23 mouse cellular contexts compared by ENCODE assay signal in the genomic region with DNA sequence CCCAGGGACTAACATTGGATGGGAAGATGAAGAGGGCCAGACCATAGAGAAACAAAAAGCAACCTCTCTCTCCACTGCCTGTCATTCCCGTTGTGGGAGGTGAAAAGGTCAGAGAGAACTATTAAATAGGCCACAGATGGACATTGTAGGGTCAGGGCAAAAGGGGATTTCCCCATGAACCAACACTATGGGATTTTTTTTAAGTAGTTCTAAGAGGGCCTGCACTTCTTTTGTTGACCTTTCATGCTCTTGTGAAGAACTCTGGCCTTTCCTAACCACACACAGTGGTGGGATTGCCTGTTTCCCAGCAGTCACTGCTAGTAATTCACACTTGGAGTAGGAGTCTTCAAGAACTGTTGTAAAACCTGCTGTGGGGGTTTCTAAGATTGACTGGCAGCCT. TPM values are rescaled to one million over a fixed set of nuclear protein-coding genes. Genes with fewer than 3 reads are reported as not detected.
"Had no signal": no experiment of that assay in that cellular context is flagged by ENCODE, and none has a peak within 500 bp of the region (broad histone marks: within the 10 kb centered on the region; RNA-seq: fewer than 3 reads in every experiment).

No protein-coding gene starts in this region.

- H3K9me3 ChIP-seq: liver, embryonic 15.5 days; lung, embryonic 15.5 days; megakaryocyte, embryonic 14.5 days; midbrain, embryonic 12.5 days; neural tube, embryonic 12.5 days; stomach, embryonic 15.5 days had no signal

- ATAC-seq: liver, postnatal 0 days; lung, postnatal 0 days; midbrain, embryonic 16.5 days had no signal

- H3K4me3 ChIP-seq: liver, embryonic 15.5 days; lung, embryonic 15.5 days; megakaryocyte, embryonic 14.5 days; midbrain, embryonic 12.5 days; myocyte; neural tube, embryonic 12.5 days; stomach, embryonic 15.5 days had no signal

- H3K9ac ChIP-seq: liver, embryonic 15.5 days; liver, postnatal 0 days; lung, embryonic 15.5 days; midbrain, embryonic 12.5 days; neural tube, embryonic 12.5 days; stomach, embryonic 15.5 days had no signal

- H3K4me2 ChIP-seq: liver, embryonic 15.5 days; lung, embryonic 15.5 days; midbrain, embryonic 12.5 days; neural tube, embryonic 12.5 days; stomach, embryonic 15.5 days had no signal

- H3K4me1 ChIP-seq: liver, embryonic 15.5 days; lung, embryonic 15.5 days; stomach, embryonic 15.5 days had no signal

- H3K27me3 ChIP-seq: liver, embryonic 15.5 days; lung, embryonic 15.5 days; megakaryocyte, embryonic 14.5 days; midbrain, embryonic 12.5 days; neural tube, embryonic 12.5 days; stomach, embryonic 15.5 days had no signal

- DNase-seq: liver, postnatal 0 days; lung, adult 2 months; lung, postnatal 14 days; lung, postnatal 36 days; midbrain, embryonic 14.5 days; right cerebral cortex, postnatal 14 days; thymus, adult 2 months; thymus, postnatal 25 days; thymus, postnatal 4 days had no signal

- H3K36me3 ChIP-seq: liver, embryonic 15.5 days; lung, embryonic 15.5 days; midbrain, embryonic 12.5 days; neural tube, embryonic 12.5 days; stomach, embryonic 15.5 days had no signal

- H3K27ac ChIP-seq: liver, embryonic 15.5 days; lung, embryonic 15.5 days; macrophage; midbrain, embryonic 12.5 days; neural tube, embryonic 12.5 days; stomach, embryonic 15.5 days; stomach, postnatal 0 days had no signal

RNA-seq across cellular contexts. Expression of a gene that starts 3.4 kb away (rescaled TPM):
- total RNA-seq: megakaryocyte progenitor cell, adult 5-6 weeks had no signal
- polyA plus RNA-seq: liver, embryonic 15.5 days; lung, embryonic 15.5 days; macrophage; midbrain, embryonic 12.5 days; neural tube, embryonic 12.5 days; stomach, embryonic 15.5 days; stomach, postnatal 0 days had no signal

RNA-seq across cellular contexts. Expression of a gene that starts 43.9 kb away (rescaled TPM):
- total RNA-seq: megakaryocyte progenitor cell, adult 5-6 weeks; neutrophil, adult 5-6 weeks had no signal
- polyA plus RNA-seq: liver, embryonic 15.5 days; liver, postnatal 0 days; macrophage; myocyte; thymus, adult 2 months; urinary bladder, adult 2 months had no signal
